ENCODE assay signal across 8 mouse cellular contexts in genomic region chr7:80803173-80803872, GRCm38 (mm10). TPM values are rescaled to one million over a fixed set of nuclear protein-coding genes. Genes with fewer than 3 reads are reported as not detected.
DNase-seq lines count a peak whose midpoint lies in the region; ATAC-seq lines count a peak whose summit lies in the region.

No protein-coding gene starts in this region.

- intact Hi-C loops in gastrocnemius, postnatal 14 days (cut with DNase I; ENCODE audit: low total_unique reads), result no loop called here
- intact Hi-C loops in left cerebral cortex, postnatal 10 days (cut with DNase I), result loop anchor here (5.0 kb wide), 1 partner anchor 46 kb away; no protein-coding TSS in a partner anchor

- peak; percentile 93 for DNase-seq in adrenal gland, adult 8-10 months
- DNase-seq in embryo, embryonic 11 days, result peak; percentile 99
- peak; percentile 98 for DNase-seq in gastrocnemius, postnatal 14 days
- DNase-seq in left cerebral cortex, postnatal 10 days (ENCODE audit: extremely low spot score in 1 of 2, low spot score in 2 of 2), result peak; percentile 90 to 97
- peak; percentile 90 for DNase-seq in right cerebral cortex, postnatal 25 days
- DNase-seq in urinary bladder, postnatal 4 days (ENCODE audit: low spot score in 2 of 2), result peak; percentile 94 to 95

- peak; percentile 91 for ATAC-seq in inflammation-experienced regulatory T-cells, adult 6 months
- peak; percentile 94 for ATAC-seq in megakaryocyte progenitor cell, adult 5-6 weeks (replicated peaks; ENCODE audit: poor library complexity)

RNA-seq across cellular contexts. Expression of gene Iqgap1, which starts 22.5 kb away (rescaled TPM):
- 100 to 1,000 TPM in 2 of 4 experiments, 10 to 100 TPM in 2; 82.6 to 138 (median 109) TPM for total RNA-seq in adrenal gland, adult 8-10 months (2022)
- total RNA-seq in gastrocnemius, postnatal 14 days (2021), result 10 to 100 TPM; 28.9 to 36.1 TPM
- 100 to 1,000 TPM; 197 to 297 (median 271) TPM for polyA plus RNA-seq in inflammation-experienced regulatory T-cells, adult 6 months (2017; shearing (Covaris generic))
- 10 to 100 TPM; 30.9 to 34.0 TPM for total RNA-seq in left cerebral cortex, postnatal 10 days (2021)
- 90.5 and 94.3 TPM in 2 replicates for total RNA-seq in megakaryocyte progenitor cell, adult 5-6 weeks (2015)
- 81.0 and 113 TPM in 2 replicates for total RNA-seq in megakaryocyte progenitor cell, adult 5-6 weeks (2017)

RNA-seq across cellular contexts. Expression of gene Zscan2, which starts 57.4 kb away (rescaled TPM):
- total RNA-seq in adrenal gland, adult 8-10 months (2022), result 10 to 100 TPM in 2 of 4 experiments, 1 to 10 TPM in 2; 6.3 to 10.4 (median 9.7) TPM
- total RNA-seq in gastrocnemius, postnatal 14 days (2021), result 1 to 10 TPM; 1.5 to 2.8 TPM
- 1 to 10 TPM; 2.4 to 3.1 (median 2.6) TPM for polyA plus RNA-seq in inflammation-experienced regulatory T-cells, adult 6 months (2017; shearing (Covaris generic))
- total RNA-seq in left cerebral cortex, postnatal 10 days (2021), result 10 to 100 TPM; 12.5 to 14.2 TPM
- total RNA-seq in megakaryocyte progenitor cell, adult 5-6 weeks (2015), result 3.5 and 3.7 TPM in 2 replicates
- total RNA-seq in megakaryocyte progenitor cell, adult 5-6 weeks (2017), result 6.7 and 10.0 TPM in 2 replicates

Comparison
In these comparisons a context has a peak if more than half of its experiments do, and no peak if none do; other contexts are left out.
1. Peak in every context shown above with its lines: DNase-seq and ATAC-seq.